Mouse (Mus musculus) bone marrow macrophage, adult 2 months (primary cell): ENCODE results near the gene Ube2h.

Experiments used
- CTCF ChIP-seq: IDR thresholded peaks from 2 replicates; pipeline ENCODE4 v1.5.1; 2012; ENCODE audit warnings: low read depth, mild to moderate bottlenecking, low read length, moderate library complexity
- POLR2A ChIP-seq: IDR thresholded peaks from 2 replicates; pipeline ENCODE4 v1.6.1; 2012; ENCODE audit warnings: mild to moderate bottlenecking, low read depth, low read length, borderline replicate concordance

DNA sequence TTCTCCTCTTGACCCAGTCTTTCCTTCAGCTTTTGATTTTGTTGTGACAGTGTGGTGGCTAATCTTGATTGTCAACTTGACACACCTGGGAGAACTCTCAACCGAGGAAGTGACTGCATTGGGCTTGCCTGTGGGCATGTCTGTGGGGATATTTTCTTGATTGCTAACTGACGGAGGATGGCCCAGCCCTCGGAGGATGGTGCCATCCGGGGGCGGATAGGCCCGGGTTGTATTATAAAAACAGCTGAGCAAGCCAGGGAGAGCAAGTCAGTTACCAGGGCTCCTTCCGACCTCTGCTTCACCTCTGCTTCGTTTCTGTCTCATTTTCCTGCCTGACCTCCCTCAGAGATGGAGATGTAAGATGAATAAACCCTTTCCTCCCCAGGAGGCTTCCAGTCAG lies 48.4 kb upstream of the Ube2h start:
- TF ChIP-seq POLR2A: no peak
- no peak for TF ChIP-seq CTCF
